Mouse (Mus musculus) CH12.LX (cell line): ENCODE data around the gene Dlgap1.

Source experiments
- BHLHE40 ChIP-seq: IDR thresholded peaks from 2 replicates; pipeline ENCODE4 v1.6.1; 2011; ENCODE audit warnings: mild to moderate bottlenecking, low read depth, low read length, improper control_type of control experiment
- CTCF ChIP-seq, 2 experiments: IDR thresholded peaks in 1 of 2; conservative IDR thresholded peaks in 1 of 2; 2 replicates each; pipeline ENCODE4 v1.5.1; 2011 to 2012; ENCODE audit warnings: low read depth in 2 of 2, low read length in 2 of 2, improper control_type of control experiment in 1 of 2, inconsistent platforms in 1 of 2, mild to moderate bottlenecking in 1 of 2, moderate library complexity in 1 of 2
- EP300 ChIP-seq: IDR thresholded peaks from 2 replicates; pipeline ENCODE4 v1.6.1; 2011; ENCODE audit warnings: low read length, improper control_type of control experiment
- MYC ChIP-seq: IDR thresholded peaks from 2 replicates; pipeline ENCODE4 v1.6.1; 2011; ENCODE audit warnings: low read depth, mild to moderate bottlenecking, improper control_type of control experiment, low read length
- PAX5 ChIP-seq: IDR thresholded peaks from 2 replicates; pipeline ENCODE4 v1.6.1; 2012; ENCODE audit warnings: low read length, inconsistent platforms, mixed read lengths
- POLR2A ChIP-seq: IDR thresholded peaks from 2 replicates; pipeline ENCODE4 v1.6.1; 2011; ENCODE audit warnings: low read depth, mild to moderate bottlenecking, improper control_type of control experiment, low read length
- USF2 ChIP-seq: conservative IDR thresholded peaks from 2 replicates; pipeline ENCODE4 v1.6.1; 2011; ENCODE audit warnings: low read depth, low read length, improper control_type of control experiment

DNA sequence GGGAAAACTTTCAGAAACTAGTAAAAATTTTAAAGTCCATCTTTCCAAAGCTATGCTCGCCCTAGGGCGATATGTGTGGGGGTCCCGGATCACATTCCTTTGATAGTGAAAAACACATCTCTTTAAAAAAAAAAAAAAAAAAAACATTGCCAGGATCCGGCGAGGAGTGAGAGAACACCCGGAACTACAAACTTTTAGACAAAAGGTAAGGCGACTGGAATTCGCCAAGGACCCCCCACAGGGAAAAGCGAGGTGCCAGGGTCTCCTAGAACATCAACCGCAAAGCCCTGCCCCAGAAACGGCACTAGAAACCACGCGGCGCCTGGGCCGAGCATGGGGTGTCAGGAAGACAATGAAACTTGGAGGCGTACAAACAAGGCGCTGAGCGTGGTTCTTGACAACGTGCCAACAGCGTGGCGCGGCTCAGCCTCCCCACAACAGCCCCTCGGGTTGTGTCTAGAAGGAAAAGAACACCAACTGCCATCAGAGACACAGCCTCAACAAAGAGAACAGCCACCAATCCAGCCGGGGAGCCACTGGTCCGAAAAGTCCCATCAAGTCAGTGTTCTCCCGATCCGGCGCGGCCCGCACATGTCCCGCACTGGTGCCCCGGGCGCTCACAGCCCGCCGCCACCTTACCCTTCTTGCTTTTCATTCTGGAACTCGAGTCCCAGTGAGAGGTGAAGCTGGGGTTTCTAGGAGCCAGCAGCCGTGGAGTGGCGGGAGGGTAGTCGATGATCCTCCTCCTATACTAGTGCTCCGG lies 881.5 kb downstream of the Dlgap1 start:
- TF ChIP-seq CTCF (conservative IDR thresholded peaks at IDR 0.05 in 1 of 2, IDR thresholded peaks at IDR 0.05 in 1 of 2; ENCODE audit: low read depth in 2 of 2, low read length in 2 of 2) (no peak), POLR2A (no peak), EP300 (no peak), MYC (peak; percentile 13; the same call in 1 of the 2 replicates), USF2 (no peak), BHLHE40 (no peak), PAX5 (no peak)
